Mouse (Mus musculus): ENCODE measurements around the gene Tet1. TPM values are rescaled to one million over a fixed set of nuclear protein-coding genes. Genes with fewer than 3 reads are reported as not detected.
"Not testable (repeated sequence)": the region's sequence is repeated elsewhere in the genome, so short reads cannot be mapped to it uniquely, and the experiment has no call there.

Tet1 gene
- polyA plus RNA-seq, 1 experiment from 2014 or later: 39.2 TPM

DNA sequence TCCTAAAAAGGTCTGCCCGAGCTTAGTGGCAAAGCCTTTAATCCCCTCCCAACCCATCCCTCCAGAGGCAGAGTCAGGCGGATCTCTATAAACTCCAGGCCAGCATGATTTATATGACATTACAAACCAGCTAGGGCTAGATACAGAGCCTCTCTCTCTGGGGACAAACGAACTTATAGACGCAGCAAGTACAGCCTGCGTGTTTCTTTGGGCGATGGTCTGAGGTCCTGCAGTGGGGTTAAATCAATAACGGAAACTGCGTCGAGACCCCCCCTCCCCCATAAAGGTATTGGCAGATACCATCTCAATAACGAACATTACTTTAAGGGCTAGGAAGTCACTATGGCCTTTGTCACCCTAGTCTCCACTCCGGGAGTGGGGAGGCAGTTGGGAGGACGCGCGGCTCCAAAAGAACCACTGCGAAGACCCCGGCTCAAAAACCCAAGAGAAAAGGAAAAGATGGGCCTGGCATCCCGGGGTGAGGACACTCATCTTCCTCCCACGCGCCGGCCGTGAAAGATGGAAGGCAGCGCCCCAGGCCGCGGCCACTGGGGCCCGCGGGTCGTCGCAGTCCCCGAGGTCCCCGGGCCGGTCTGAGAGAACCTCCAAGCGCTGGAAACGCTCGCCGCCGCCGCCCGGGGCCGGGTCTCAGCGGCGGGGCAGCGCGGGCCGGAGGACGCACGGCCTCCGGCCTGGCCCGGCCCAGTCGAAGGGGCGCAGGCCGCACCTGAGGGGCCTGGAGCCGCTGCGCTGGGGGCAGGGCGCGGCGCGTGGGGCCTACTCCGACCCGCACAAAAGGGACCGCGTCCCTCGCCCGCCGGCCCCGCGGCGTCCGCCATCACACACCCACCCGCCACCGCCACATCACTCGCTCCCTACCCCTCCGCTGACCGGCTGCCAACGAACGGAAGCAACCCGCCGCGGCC lies 117.3 kb downstream of the Tet1 start:
- Histone ChIP-seq H3K4me1 (peaks cover 28% of the 10 kb centered on the region), H3K9me3 (no peaks in the 10 kb centered on the region), H3K27me3 (no peaks in the 10 kb centered on the region), H3K36me3 (replicated peaks) (peaks cover 36% of the 10 kb centered on the region), H3K9ac (peak overlapping the region; percentile 100), H3K4me2 (peak overlapping the region; percentile 76), H3K27ac (peak overlapping the region; percentile 95), H3K4me3 (replicated peaks) (peak overlapping the region; percentile 100)
- ATAC-seq (ENCODE audit: low FRiP score): peak; percentile 86
- 2% methylated on average over 71 of the region's 78 CpGs for WGBS

DNA sequence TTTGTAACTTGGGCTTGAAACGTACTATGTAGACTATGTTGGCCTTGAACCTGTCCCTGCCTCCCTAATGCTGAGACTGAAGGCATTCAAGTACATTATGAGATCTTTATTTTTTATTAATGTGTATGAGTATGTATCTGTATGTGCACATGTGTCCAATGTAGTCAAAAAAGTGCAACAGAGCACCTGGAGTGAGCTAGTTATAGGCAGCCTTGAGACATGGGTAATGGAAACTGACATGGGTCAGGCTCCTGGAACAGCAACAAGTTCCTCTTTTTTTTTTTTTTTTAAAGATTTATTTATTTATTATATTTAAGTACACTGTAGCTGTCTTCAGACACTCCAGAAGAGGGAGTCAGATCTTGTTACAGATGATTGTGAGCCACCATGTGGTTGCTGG lies 127.0 kb downstream of the Tet1 start:
- H3K9me3 ChIP-seq; H3K27ac ChIP-seq; H3K9ac ChIP-seq; H3K27me3 ChIP-seq; H3K4me1 ChIP-seq; H3K4me3 ChIP-seq (replicated peaks); ATAC-seq (ENCODE audit: low FRiP score); H3K4me2 ChIP-seq: not testable (repeated sequence)
- peaks cover 92% of the 10 kb centered on the region for H3K36me3 ChIP-seq (replicated peaks)
- 89% methylated on average over 1 of the region's 1 CpGs for WGBS

Other genes starting within 250 kb of the Tet1 start
- 3.9 and 5.0 TPM in 2 replicates for gene Stox1, start 182.9 kb downstream of the Tet1 start, polyA plus RNA-seq (2016; fragmentation: Nextera tagmentation; extraction: Ambion mirVana)
- 165 and 171 TPM in 2 replicates for gene Ccar1, start 116.7 kb downstream of the Tet1 start, polyA plus RNA-seq (2016; fragmentation: Nextera tagmentation; extraction: Ambion mirVana)
- gene Slc25a16, start 11.6 kb upstream of the Tet1 start, polyA plus RNA-seq (2016; fragmentation: Nextera tagmentation; extraction: Ambion mirVana): 13.0 and 13.1 TPM in 2 replicates
- 24.1 and 25.6 TPM in 2 replicates for gene Dna2, start 38.0 kb upstream of the Tet1 start, polyA plus RNA-seq (2016; fragmentation: Nextera tagmentation; extraction: Ambion mirVana)
- gene Rufy2, start 71.2 kb upstream of the Tet1 start, polyA plus RNA-seq (2016; fragmentation: Nextera tagmentation; extraction: Ambion mirVana): 34.9 and 39.5 TPM in 2 replicates
- 260 and 265 TPM in 2 replicates for gene Hnrnph3, start 115.2 kb upstream of the Tet1 start, polyA plus RNA-seq (2016; fragmentation: Nextera tagmentation; extraction: Ambion mirVana)
- gene Pbld2, start 115.3 kb upstream of the Tet1 start, polyA plus RNA-seq (2016; fragmentation: Nextera tagmentation; extraction: Ambion mirVana): 0.96 and 1.1 TPM in 2 replicates
- 1.1 and 1.2 TPM in 2 replicates for gene Pbld1, start 151.2 kb upstream of the Tet1 start, polyA plus RNA-seq (2016; fragmentation: Nextera tagmentation; extraction: Ambion mirVana)
- 0.47 and 0.79 TPM in 2 replicates for gene Atoh7, start 190.7 kb upstream of the Tet1 start, polyA plus RNA-seq (2016; fragmentation: Nextera tagmentation; extraction: Ambion mirVana)